Mouse (Mus musculus): ENCODE data around the gene Cdc42bpb.

DNA sequence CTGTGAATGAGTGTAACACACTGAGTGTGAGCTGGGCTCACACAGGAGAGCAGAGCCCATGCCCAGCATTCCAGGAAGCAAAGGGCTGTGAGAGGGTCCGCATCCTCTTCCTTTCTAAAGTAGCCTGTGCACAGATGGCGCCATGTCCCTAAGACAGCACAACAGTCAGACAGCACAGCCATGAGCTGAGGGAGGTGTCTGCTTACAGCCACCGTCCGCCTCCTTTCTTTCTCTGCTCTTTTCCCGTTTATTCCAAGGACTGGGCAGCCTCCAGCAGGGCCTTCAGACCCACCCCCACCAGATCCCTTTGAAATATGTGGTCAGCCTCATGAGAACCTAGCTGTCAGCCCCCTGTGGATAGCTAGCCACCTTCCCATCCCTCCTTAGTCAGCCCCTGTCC lies 112.3 kb downstream of the Cdc42bpb start:
- no peak for TF ChIP-seq CTCF (IDR thresholded peaks at IDR 0.05; ENCODE audit: low read depth)
- TF ChIP-seq EP300 (IDR thresholded peaks at IDR 0.05; ENCODE audit: low read depth): no peak
